Mouse (Mus musculus) G1E (cell line): ENCODE measurements at regions not wholly inside any gene's neighbourhood (a gene's known extent, or its start where the extent isn't known, plus 50 kb on each side); places are given as distances from the start of the nearest gene placed in this dataset.

ENCODE experiments used
- ATAC-seq: 2 replicates; pipeline ENCODE4 v1.8.0; 2016; ENCODE audit warnings: mild to moderate bottlenecking; ENCODE audit not compliant: insufficient number of reproducible peaks, poor library complexity, low FRiP score, severe bottlenecking; ENCODE audit errors: extremely low read depth
- DNase-seq: peaks from one replicate; pipeline ENCODE4 v3.0.0; 2012; ENCODE audit warnings: low spot score
- H3K27me3 ChIP-seq: 2 replicates; pipeline ENCODE4 v1.6.1; 2012; ENCODE audit warnings: mild to moderate bottlenecking, low read length, inconsistent platforms; ENCODE audit not compliant: insufficient read depth
- H3K36me3 ChIP-seq: replicated peaks from 2 replicates; pipeline ENCODE3; 2012; ENCODE audit warnings: mild to moderate bottlenecking, inconsistent platforms
- H3K4me1 ChIP-seq: 2 replicates; pipeline ENCODE4 v1.6.1; 2012; ENCODE audit warnings: low read depth, low read length, inconsistent platforms, mixed read lengths; ENCODE audit not compliant: insufficient read depth
- H3K4me3 ChIP-seq: 2 replicates; pipeline ENCODE4 v1.5.1; 2012; ENCODE audit warnings: low read depth, mild to moderate bottlenecking, inconsistent platforms, low read length, moderate library complexity, mixed read lengths
- H3K9me3 ChIP-seq: replicated peaks from 2 replicates; pipeline ENCODE4 v1.6.1; 2012; ENCODE audit warnings: inconsistent platforms
- CTCF ChIP-seq: IDR thresholded peaks from 2 replicates; pipeline ENCODE4 v1.5.1; 2012; ENCODE audit warnings: low read depth, low read length, inconsistent platforms, mixed read lengths
- GATA1 ChIP-seq: IDR thresholded peaks from 2 replicates; pipeline ENCODE4 v1.6.1; 2012; ENCODE audit warnings: borderline replicate concordance, low read length, inconsistent platforms, mixed read lengths
- GATA2 ChIP-seq: IDR thresholded peaks from 2 replicates; pipeline ENCODE4 v1.6.1; 2012; ENCODE audit warnings: low read depth, low read length, inconsistent platforms, borderline replicate concordance
- POLR2AphosphoS5 ChIP-seq: IDR thresholded peaks from 2 replicates; pipeline ENCODE4 v1.6.1; 2012; ENCODE audit warnings: low read depth, low read length, inconsistent platforms; ENCODE audit not compliant: insufficient replicate concordance
- TAL1 ChIP-seq: conservative IDR thresholded peaks from 2 replicates; pipeline ENCODE4 v1.6.1; 2012; ENCODE audit warnings: low read depth, low read length, inconsistent platforms, mixed read lengths

GRCm38 (mm10) chr1:154975732-154976131, 91.4 kb upstream of the Cacna1e start:
- DNase-seq (no peak), ATAC-seq (no peak)
- Histone ChIP-seq H3K4me3 (no peak overlapping the region), H3K27me3 (no peaks in the 10 kb centered on the region), H3K4me1 (no peaks in the 10 kb centered on the region), H3K9me3 (no peaks in the 10 kb centered on the region), H3K36me3 (no peaks in the 10 kb centered on the region)
- TF ChIP-seq POLR2AphosphoS5: no peak
- no peak for TF ChIP-seq GATA2
- no peak for TF ChIP-seq GATA1
- TF ChIP-seq TAL1: no peak
- no peak for TF ChIP-seq CTCF

GRCm38 (mm10) chr1:154961271-154961670, 77.0 kb upstream of the Cacna1e start:
- ATAC-seq: no peak
- TF ChIP-seq POLR2AphosphoS5: no peak
- no peak for TF ChIP-seq CTCF
- no peak for TF ChIP-seq TAL1
- no peak for TF ChIP-seq GATA1
- no peak for TF ChIP-seq GATA2
- no peaks in the 10 kb centered on the region for H3K4me1 ChIP-seq

GRCm38 (mm10) chr1:154956625-154957031, 72.3 kb upstream of the Cacna1e start:
- no peaks in the 10 kb centered on the region for H3K9me3 ChIP-seq
- DNase-seq: no peak
- H3K4me1 ChIP-seq: no peaks in the 10 kb centered on the region
- no peak for ATAC-seq
- no peaks in the 10 kb centered on the region for H3K27me3 ChIP-seq
- H3K4me3 ChIP-seq: no peak overlapping the region
- TF ChIP-seq GATA2 (no peak), TAL1 (no peak), POLR2AphosphoS5 (no peak), CTCF (no peak), GATA1 (no peak)
- no peaks in the 10 kb centered on the region for H3K36me3 ChIP-seq

More at GRCm38 (mm10) chr1:154961271-154961670, 77.0 kb upstream of the Cacna1e start:
- no peaks in the 10 kb centered on the region for H3K36me3 ChIP-seq
- no peaks in the 10 kb centered on the region for H3K9me3 ChIP-seq
- DNase-seq: no peak
- no peak overlapping the region for H3K4me3 ChIP-seq
- no peaks in the 10 kb centered on the region for H3K27me3 ChIP-seq

- Histone ChIP-seq H3K4me1 (no peaks in the 10 kb centered on the region), H3K4me3 (no peak overlapping the region), H3K27me3 (no peaks in the 10 kb centered on the region), H3K9me3 (no peaks in the 10 kb centered on the region), H3K36me3 (no peaks in the 10 kb centered on the region)
- DNase-seq (no peak), ATAC-seq (no peak)
- TF ChIP-seq CTCF (no peak), POLR2AphosphoS5 (no peak)
These were observed 68.4 kb upstream of the Cacna1e start for GRCm38 (mm10) chr1:154952679-154953078.
